Mouse (Mus musculus): ENCODE measurements around the gene Ttll5. TPM values are rescaled to one million over a fixed set of nuclear protein-coding genes. Genes with fewer than 3 reads are reported as not detected.

Gene Ttll5
- polyA plus RNA-seq, 1 experiment: 88.4 TPM

- Histone ChIP-seq H3K4me1 (ENCODE audit: control insufficient read depth, insufficient read depth, low read length) (peaks cover 13% of the 10 kb centered on the region; the same call in 1 of the 2 replicates), H3K27me3 (ENCODE audit: control insufficient read depth, insufficient read depth, low read length) (no peaks in the 10 kb centered on the region), H3K4me3 (replicated peaks; ENCODE audit: insufficient read depth, low read depth, low read length) (no peak overlapping the region), H3K27ac (ENCODE audit: insufficient read depth, low read length) (0 out of 2 replicates have a peak overlapping the region, but pooled peaks have one; percentile 29)
- TF ChIP-seq CTCF (IDR thresholded peaks at IDR 0.05; ENCODE audit: borderline replicate concordance, insufficient read depth, low read depth, low read length) (no peak), POLR2A (IDR thresholded peaks at IDR 0.05; ENCODE audit: borderline replicate concordance, insufficient read depth, low read length) (no peak)
- 3% methylated on average over 2 of the region's 2 CpGs for WGBS
- DNase-seq: peak; percentile 45 to 63
Measured at GRCm38 (mm10) chr12:85862514-85862913, 38.1 kb downstream of the Ttll5 start.

- Histone ChIP-seq H3K4me1 (ENCODE audit: control insufficient read depth, insufficient read depth, low read length) (peaks cover 15% of the 10 kb centered on the region; the same call in 1 of the 2 replicates), H3K4me3 (replicated peaks; ENCODE audit: insufficient read depth, low read depth, low read length) (no peak overlapping the region), H3K27me3 (ENCODE audit: control insufficient read depth, insufficient read depth, low read length) (no peaks in the 10 kb centered on the region), H3K27ac (ENCODE audit: insufficient read depth, low read length) (no peak overlapping the region)
- TF ChIP-seq CTCF (IDR thresholded peaks at IDR 0.05; ENCODE audit: borderline replicate concordance, insufficient read depth, low read depth, low read length): no peak
- TF ChIP-seq POLR2A (IDR thresholded peaks at IDR 0.05; ENCODE audit: borderline replicate concordance, insufficient read depth, low read length): no peak
- 73% methylated on average over 3 of the region's 3 CpGs for WGBS
- DNase-seq: no peak
Measured at GRCm38 (mm10) chr12:85865526-85865925, 41.1 kb downstream of the Ttll5 start.

- Histone ChIP-seq H3K4me1 (ENCODE audit: control insufficient read depth, insufficient read depth, low read length) (peaks cover 15% of the 10 kb centered on the region; the same call in 1 of the 2 replicates), H3K27me3 (ENCODE audit: control insufficient read depth, insufficient read depth, low read length) (no peaks in the 10 kb centered on the region), H3K27ac (ENCODE audit: insufficient read depth, low read length) (no peak overlapping the region), H3K4me3 (replicated peaks; ENCODE audit: insufficient read depth, low read depth, low read length) (no peak overlapping the region)
- TF ChIP-seq POLR2A (IDR thresholded peaks at IDR 0.05; ENCODE audit: borderline replicate concordance, insufficient read depth, low read length): no peak
- no peak for TF ChIP-seq CTCF (IDR thresholded peaks at IDR 0.05; ENCODE audit: borderline replicate concordance, insufficient read depth, low read depth, low read length)
- 78% methylated on average over 4 of the region's 4 CpGs for WGBS
- no peak for DNase-seq
Measured at GRCm38 (mm10) chr12:85866624-85867023, 42.2 kb downstream of the Ttll5 start.

GRCm38 (mm10) chr12:85867125-85867524, 42.7 kb downstream of the Ttll5 start:
- Histone ChIP-seq H3K27ac (ENCODE audit: insufficient read depth, low read length) (no peak overlapping the region), H3K27me3 (ENCODE audit: control insufficient read depth, insufficient read depth, low read length) (no peaks in the 10 kb centered on the region), H3K4me3 (replicated peaks; ENCODE audit: insufficient read depth, low read depth, low read length) (no peak overlapping the region), H3K4me1 (ENCODE audit: control insufficient read depth, insufficient read depth, low read length) (peaks cover 14% of the 10 kb centered on the region; the same call in 1 of the 2 replicates)
- no peak for DNase-seq
- no peak for TF ChIP-seq CTCF (IDR thresholded peaks at IDR 0.05; ENCODE audit: borderline replicate concordance, insufficient read depth, low read depth, low read length)
- TF ChIP-seq POLR2A (IDR thresholded peaks at IDR 0.05; ENCODE audit: borderline replicate concordance, insufficient read depth, low read length): no peak

DNA sequence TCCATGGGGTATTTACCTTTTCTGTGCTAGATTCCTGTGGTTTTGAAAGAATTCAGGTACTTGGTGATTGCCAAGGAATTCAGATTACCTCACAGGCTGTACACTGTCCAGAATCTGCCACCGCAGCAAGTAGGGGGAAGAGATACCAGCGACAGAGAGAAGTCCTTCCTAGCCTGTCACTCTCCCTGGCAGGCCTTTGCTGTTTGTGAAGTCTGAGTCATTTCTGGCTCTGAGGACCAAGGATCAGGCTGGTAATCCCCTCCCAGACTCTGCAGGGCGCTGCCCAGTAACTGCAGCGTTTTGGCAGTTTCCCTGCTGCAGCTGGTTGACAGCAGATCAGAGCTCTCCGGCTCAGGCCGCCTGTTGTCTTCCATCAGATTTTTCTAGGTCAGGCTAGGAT, 45.0 kb downstream of the Ttll5 start:
- DNase-seq: peak; percentile 78 to 88
- no peak for TF ChIP-seq CTCF (IDR thresholded peaks at IDR 0.05; ENCODE audit: borderline replicate concordance, insufficient read depth, low read depth, low read length)
- no peak; the same call in 1 of the 2 replicates for TF ChIP-seq POLR2A (IDR thresholded peaks at IDR 0.05; ENCODE audit: borderline replicate concordance, insufficient read depth, low read length)
- H3K4me3 ChIP-seq (replicated peaks; ENCODE audit: insufficient read depth, low read depth, low read length): no peak overlapping the region
- WGBS: 4% methylated on average over 6 of the region's 6 CpGs
- no peaks in the 10 kb centered on the region for H3K27me3 ChIP-seq (ENCODE audit: control insufficient read depth, insufficient read depth, low read length)
- peaks cover 8% of the 10 kb centered on the region; the same call in 1 of the 2 replicates for H3K4me1 ChIP-seq (ENCODE audit: control insufficient read depth, insufficient read depth, low read length)
- H3K27ac ChIP-seq (ENCODE audit: insufficient read depth, low read length): peak overlapping the region; percentile 57

DNA sequence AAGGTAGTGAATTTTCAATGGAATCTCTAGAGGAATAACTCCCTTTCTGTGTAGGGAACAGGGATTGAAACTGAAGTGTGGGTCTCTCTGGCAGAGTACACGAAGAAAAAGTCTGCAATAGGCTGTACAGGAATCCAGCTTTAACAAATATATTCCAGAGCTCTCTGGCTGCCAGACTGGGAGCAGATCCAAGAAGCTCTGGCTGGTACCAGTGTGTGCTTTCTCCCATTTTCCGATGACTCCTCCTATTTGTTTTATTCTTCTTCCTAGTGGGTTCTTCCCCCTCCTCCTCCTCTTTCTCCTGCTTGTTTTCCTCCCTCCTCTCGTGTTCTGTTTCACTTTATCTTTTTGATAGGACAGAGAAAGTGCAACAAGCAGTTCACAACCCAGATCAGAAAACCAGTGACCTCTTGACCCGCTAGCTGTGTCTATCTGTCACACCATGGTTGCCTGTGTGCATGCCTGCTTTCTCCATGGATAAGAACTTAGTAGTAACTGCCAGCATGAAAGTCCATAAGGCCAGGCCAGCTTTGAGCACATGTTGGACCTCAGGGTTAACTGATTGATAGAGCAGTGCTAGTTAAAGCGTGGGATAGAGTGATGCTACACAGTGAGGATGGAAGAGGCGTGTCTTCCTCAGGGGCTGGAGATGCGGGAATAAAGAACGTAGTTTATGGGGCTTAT, 55.3 kb downstream of the Ttll5 start:
- DNase-seq: peak in 1 of 2 experiments; percentile 40
- no peaks in the 10 kb centered on the region for H3K4me1 ChIP-seq (ENCODE audit: control insufficient read depth, insufficient read depth, low read length)
- H3K4me3 ChIP-seq (replicated peaks; ENCODE audit: insufficient read depth, low read depth, low read length): no peak overlapping the region
- peak overlapping the region; percentile 51; the same call in 1 of the 2 replicates for H3K27ac ChIP-seq (ENCODE audit: insufficient read depth, low read length)
- 60% methylated on average over 8 of the region's 8 CpGs for WGBS
- no peak for TF ChIP-seq CTCF (IDR thresholded peaks at IDR 0.05; ENCODE audit: borderline replicate concordance, insufficient read depth, low read depth, low read length)
- no peaks in the 10 kb centered on the region for H3K27me3 ChIP-seq (ENCODE audit: control insufficient read depth, insufficient read depth, low read length)

GRCm38 (mm10) chr12:85885024-85885423, 60.6 kb downstream of the Ttll5 start:
- Histone ChIP-seq H3K4me3 (replicated peaks; ENCODE audit: insufficient read depth, low read depth, low read length) (no peak overlapping the region), H3K27me3 (ENCODE audit: control insufficient read depth, insufficient read depth, low read length) (no peaks in the 10 kb centered on the region), H3K27ac (ENCODE audit: insufficient read depth, low read length) (no peak overlapping the region), H3K4me1 (ENCODE audit: control insufficient read depth, insufficient read depth, low read length) (no peaks in the 10 kb centered on the region)
- DNase-seq: no peak
- TF ChIP-seq POLR2A (IDR thresholded peaks at IDR 0.05; ENCODE audit: borderline replicate concordance, insufficient read depth, low read length) (no peak), CTCF (IDR thresholded peaks at IDR 0.05; ENCODE audit: borderline replicate concordance, insufficient read depth, low read depth, low read length) (no peak)
- 97% methylated on average over 3 of the region's 3 CpGs for WGBS

GRCm38 (mm10) chr12:85890054-85890453, 65.6 kb downstream of the Ttll5 start:
- TF ChIP-seq POLR2A (IDR thresholded peaks at IDR 0.05; ENCODE audit: borderline replicate concordance, insufficient read depth, low read length): no peak
- no peak for TF ChIP-seq CTCF (IDR thresholded peaks at IDR 0.05; ENCODE audit: borderline replicate concordance, insufficient read depth, low read depth, low read length)
- Histone ChIP-seq H3K4me3 (replicated peaks; ENCODE audit: insufficient read depth, low read depth, low read length) (no peak overlapping the region), H3K27ac (ENCODE audit: insufficient read depth, low read length) (no peak overlapping the region), H3K4me1 (ENCODE audit: control insufficient read depth, insufficient read depth, low read length) (no peaks in the 10 kb centered on the region), H3K27me3 (ENCODE audit: control insufficient read depth, insufficient read depth, low read length) (no peaks in the 10 kb centered on the region)
- 60% methylated on average over 4 of the region's 4 CpGs for WGBS
- DNase-seq: no peak

Data from cerebellum, adult 2 months (tissue).